Mouse (Mus musculus): ENCODE results near the gene C1qtnf9.

GRCm38 (mm10) chr14:60735206-60735605, 32.7 kb upstream of the C1qtnf9 start:
- TF ChIP-seq CTCF (IDR thresholded peaks at IDR 0.05; ENCODE audit: extremely low read depth, insufficient read length, insufficient replicate concordance, low read depth, low read length) (no peak), POLR2A (IDR thresholded peaks at IDR 0.05; ENCODE audit: low read depth, low read length) (no peak)
